Mouse (Mus musculus): Measurements from ENCODE around the gene Pak1. TPM values are rescaled to one million over a fixed set of nuclear protein-coding genes. Genes with fewer than 3 reads are reported as not detected.

Pak1 gene
- polyA plus RNA-seq, 1 experiment, result 39.1 TPM

- H3K27me3 ChIP-seq (ENCODE audit: control insufficient read depth, insufficient read depth, insufficient read length), result no peaks in the 10 kb centered on the region
- no peak overlapping the region for H3ac ChIP-seq (ENCODE audit: control insufficient read depth, insufficient read length, low read depth)
- H3K79me3 ChIP-seq (ENCODE audit: low read depth), result no peaks in the 10 kb centered on the region
- H3K4me3 ChIP-seq (ENCODE audit: insufficient read depth, poor library complexity, severe bottlenecking), result no peak overlapping the region
- H3K79me2 ChIP-seq (ENCODE audit: control insufficient read depth, insufficient read depth), result no peaks in the 10 kb centered on the region
- TF ChIP-seq FOSL1 (IDR thresholded peaks at IDR 0.05; ENCODE audit: insufficient read depth, low read length, poor library complexity, severe bottlenecking) (no peak), MAX (IDR thresholded peaks at IDR 0.05) (no peak), CTCF (IDR thresholded peaks at IDR 0.05; ENCODE audit: control insufficient read depth, insufficient read depth, insufficient read length) (no peak), MYOD1 (IDR thresholded peaks at IDR 0.05; ENCODE audit: control insufficient read depth, insufficient read length, low read depth) (no peak), USF1 (IDR thresholded peaks at IDR 0.05; ENCODE audit: low read depth) (no peak), CEBPB (IDR thresholded peaks at IDR 0.05; ENCODE audit: low read depth) (no peak), MYOG (IDR thresholded peaks at IDR 0.05; ENCODE audit: control insufficient read depth, extremely low read depth, insufficient read length) (no peak)
- peaks cover 5% of the 10 kb centered on the region for H3K36me3 ChIP-seq (ENCODE audit: control insufficient read depth, insufficient read depth)
Observed at GRCm38 (mm10) chr7:97877846-97878538, 89.7 kb downstream of the Pak1 start.

DNA sequence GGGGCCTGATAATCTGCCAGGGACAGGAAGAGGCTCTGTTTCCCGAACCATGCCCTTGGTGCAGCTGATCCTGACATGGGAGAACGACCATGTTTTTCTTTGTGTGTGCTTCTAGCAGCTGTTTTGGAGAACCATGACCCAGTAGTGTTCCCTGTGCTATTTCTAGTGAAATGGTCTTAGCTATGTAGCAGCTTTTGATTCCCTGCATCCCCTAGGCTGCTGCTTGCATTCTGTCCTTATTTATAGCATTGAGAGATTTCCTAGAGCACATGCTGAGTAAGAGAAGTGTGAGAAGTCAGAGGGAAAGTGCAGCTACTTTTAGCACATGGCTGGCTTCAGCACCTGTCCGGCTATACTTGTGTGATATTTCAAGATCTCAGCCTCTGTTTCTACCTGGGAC lies 123.3 kb downstream of the Pak1 start:
- Histone ChIP-seq H3K27me3 (ENCODE audit: control insufficient read depth, insufficient read depth, insufficient read length) (no peaks in the 10 kb centered on the region), H3K79me3 (ENCODE audit: low read depth) (no peaks in the 10 kb centered on the region), H3ac (ENCODE audit: control insufficient read depth, insufficient read length, low read depth) (no peak overlapping the region), H3K36me3 (ENCODE audit: control insufficient read depth, insufficient read depth) (peaks cover 27% of the 10 kb centered on the region), H3K79me2 (ENCODE audit: control insufficient read depth, insufficient read depth) (no peaks in the 10 kb centered on the region), H3K4me3 (ENCODE audit: insufficient read depth, poor library complexity, severe bottlenecking) (no peak overlapping the region)
- no peak for TF ChIP-seq USF1 (IDR thresholded peaks at IDR 0.05; ENCODE audit: low read depth)
- no peak for TF ChIP-seq MAX (IDR thresholded peaks at IDR 0.05)
- no peak for TF ChIP-seq CEBPB (IDR thresholded peaks at IDR 0.05; ENCODE audit: low read depth)
- TF ChIP-seq CTCF (IDR thresholded peaks at IDR 0.05; ENCODE audit: control insufficient read depth, insufficient read depth, insufficient read length), result no peak
- no peak for TF ChIP-seq MYOD1 (IDR thresholded peaks at IDR 0.05; ENCODE audit: control insufficient read depth, insufficient read length, low read depth)
- TF ChIP-seq MYOG (IDR thresholded peaks at IDR 0.05; ENCODE audit: control insufficient read depth, extremely low read depth, insufficient read length), result no peak
- no peak for TF ChIP-seq FOSL1 (IDR thresholded peaks at IDR 0.05; ENCODE audit: insufficient read depth, low read length, poor library complexity, severe bottlenecking)

DNA sequence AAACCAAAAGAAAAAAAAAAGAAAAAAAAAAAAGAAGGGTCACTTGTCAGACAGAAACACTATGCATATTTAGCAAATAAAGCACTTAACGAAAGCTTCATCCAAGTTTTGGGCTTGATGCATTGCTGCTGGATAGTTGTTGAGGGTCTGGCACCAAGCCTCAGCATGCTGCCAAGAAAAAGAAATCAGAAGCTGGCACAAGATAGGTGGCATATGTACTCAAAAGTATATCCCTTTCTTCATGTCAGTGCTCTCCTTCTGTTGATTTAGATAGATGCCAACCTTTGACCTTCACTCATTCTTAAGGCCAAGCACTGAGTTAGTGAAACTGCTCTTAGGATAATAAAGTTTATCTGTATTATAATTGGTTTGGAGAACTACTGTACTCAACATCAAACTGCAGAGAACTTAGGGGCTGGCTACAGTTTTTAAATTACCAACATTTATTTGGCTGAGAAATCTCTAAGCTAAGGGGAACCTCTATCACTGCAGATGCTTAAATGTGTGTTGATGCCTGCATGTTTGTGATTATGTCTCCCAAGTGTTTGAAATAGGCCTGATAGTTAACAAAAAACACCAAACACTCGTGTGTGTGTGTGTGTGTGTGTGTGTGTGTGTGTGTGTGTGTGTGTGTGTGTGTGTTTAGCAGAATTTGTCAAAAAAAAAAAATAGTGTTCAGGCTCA lies 126.6 kb downstream of the Pak1 start:
- H3K36me3 ChIP-seq (ENCODE audit: control insufficient read depth, insufficient read depth), result peaks cover 15% of the 10 kb centered on the region
- no peaks in the 10 kb centered on the region for H3K79me3 ChIP-seq (ENCODE audit: low read depth)
- H3K79me2 ChIP-seq (ENCODE audit: control insufficient read depth, insufficient read depth), result no peaks in the 10 kb centered on the region
- TF ChIP-seq MAX (IDR thresholded peaks at IDR 0.05) (no peak), MYOG (IDR thresholded peaks at IDR 0.05; ENCODE audit: control insufficient read depth, extremely low read depth, insufficient read length) (no peak), MYOD1 (IDR thresholded peaks at IDR 0.05; ENCODE audit: control insufficient read depth, insufficient read length, low read depth) (no peak), USF1 (IDR thresholded peaks at IDR 0.05; ENCODE audit: low read depth) (no peak), FOSL1 (IDR thresholded peaks at IDR 0.05; ENCODE audit: insufficient read depth, low read length, poor library complexity, severe bottlenecking) (no peak), CTCF (IDR thresholded peaks at IDR 0.05; ENCODE audit: control insufficient read depth, insufficient read depth, insufficient read length) (no peak), CEBPB (IDR thresholded peaks at IDR 0.05; ENCODE audit: low read depth) (no peak)
- no peaks in the 10 kb centered on the region for H3K27me3 ChIP-seq (ENCODE audit: control insufficient read depth, insufficient read depth, insufficient read length)
- no peak overlapping the region for H3K4me3 ChIP-seq (ENCODE audit: insufficient read depth, poor library complexity, severe bottlenecking)
- no peak overlapping the region for H3ac ChIP-seq (ENCODE audit: control insufficient read depth, insufficient read length, low read depth)

GRCm38 (mm10) chr7:97919742-97920141 lies 131.4 kb downstream of the Pak1 start, which contains the start of gene Gdpd4:
Gene Gdpd4, plus strand, starts transcription at chr7:97919955.
- TF ChIP-seq FOSL1 (IDR thresholded peaks at IDR 0.05; ENCODE audit: insufficient read depth, low read length, poor library complexity, severe bottlenecking), result no peak
- no peak for TF ChIP-seq MYOD1 (IDR thresholded peaks at IDR 0.05; ENCODE audit: control insufficient read depth, insufficient read length, low read depth)
- TF ChIP-seq MAX (IDR thresholded peaks at IDR 0.05), result no peak
- no peak for TF ChIP-seq CTCF (IDR thresholded peaks at IDR 0.05; ENCODE audit: control insufficient read depth, insufficient read depth, insufficient read length)
- no peak for TF ChIP-seq USF1 (IDR thresholded peaks at IDR 0.05; ENCODE audit: low read depth)
- no peak for TF ChIP-seq CEBPB (IDR thresholded peaks at IDR 0.05; ENCODE audit: low read depth)
- TF ChIP-seq MYOG (IDR thresholded peaks at IDR 0.05; ENCODE audit: control insufficient read depth, extremely low read depth, insufficient read length), result no peak
- no peaks in the 10 kb centered on the region for H3K79me2 ChIP-seq (ENCODE audit: control insufficient read depth, insufficient read depth)
- H3K27me3 ChIP-seq (ENCODE audit: control insufficient read depth, insufficient read depth, insufficient read length), result no peaks in the 10 kb centered on the region
- no peaks in the 10 kb centered on the region for H3K36me3 ChIP-seq (ENCODE audit: control insufficient read depth, insufficient read depth)
- H3ac ChIP-seq (ENCODE audit: control insufficient read depth, insufficient read length, low read depth), result no peak within 1 kb of the TSS
- H3K4me3 ChIP-seq (ENCODE audit: insufficient read depth, poor library complexity, severe bottlenecking), result no peak within 1 kb of the TSS
- no peaks in the 10 kb centered on the region for H3K79me3 ChIP-seq (ENCODE audit: low read depth)

DNA sequence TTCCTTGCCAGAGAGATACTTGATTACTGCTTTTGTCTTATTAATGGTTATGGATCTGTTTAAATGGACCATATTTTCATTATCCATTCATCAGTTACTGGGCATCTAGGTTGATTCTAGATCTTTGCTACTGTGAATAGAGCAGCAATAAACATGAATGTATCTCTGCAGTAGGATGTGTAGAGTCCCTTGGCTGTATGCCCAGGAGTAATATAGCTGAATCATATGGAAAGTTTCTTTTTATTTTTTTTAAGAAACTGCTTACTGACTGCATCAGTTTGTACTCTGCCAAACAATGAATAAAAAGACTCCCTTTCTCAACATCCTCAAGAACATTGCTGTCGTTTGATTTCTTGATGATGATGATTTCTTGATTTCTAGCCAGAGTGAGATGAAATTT lies 137.5 kb downstream of the Pak1 start:
- Histone ChIP-seq H3K79me2 (ENCODE audit: control insufficient read depth, insufficient read depth) (no peaks in the 10 kb centered on the region), H3K79me3 (ENCODE audit: low read depth) (no peaks in the 10 kb centered on the region), H3K27me3 (ENCODE audit: control insufficient read depth, insufficient read depth, insufficient read length) (no peaks in the 10 kb centered on the region), H3K4me3 (ENCODE audit: insufficient read depth, poor library complexity, severe bottlenecking) (no peak overlapping the region), H3K36me3 (ENCODE audit: control insufficient read depth, insufficient read depth) (no peaks in the 10 kb centered on the region), H3ac (ENCODE audit: control insufficient read depth, insufficient read length, low read depth) (no peak overlapping the region)
- TF ChIP-seq FOSL1 (IDR thresholded peaks at IDR 0.05; ENCODE audit: insufficient read depth, low read length, poor library complexity, severe bottlenecking) (no peak), CTCF (IDR thresholded peaks at IDR 0.05; ENCODE audit: control insufficient read depth, insufficient read depth, insufficient read length) (no peak), USF1 (IDR thresholded peaks at IDR 0.05; ENCODE audit: low read depth) (no peak), MYOD1 (IDR thresholded peaks at IDR 0.05; ENCODE audit: control insufficient read depth, insufficient read length, low read depth) (no peak), MYOG (IDR thresholded peaks at IDR 0.05; ENCODE audit: control insufficient read depth, extremely low read depth, insufficient read length) (no peak), MAX (IDR thresholded peaks at IDR 0.05) (no peak), CEBPB (IDR thresholded peaks at IDR 0.05; ENCODE audit: low read depth) (no peak)

Measured in C2C12 (cell line).